Mouse (Mus musculus) olfactory bulb, adult 2 months (tissue): ENCODE measurements around the gene Olfr1394. TPM values are rescaled to one million over a fixed set of nuclear protein-coding genes. Genes with fewer than 3 reads are reported as not detected.

Experiments used
- H3K27ac ChIP-seq: fragments of 200-500 bp; 2 replicates; pipeline ENCODE4 v1.5.1; 2012; ENCODE audit warnings: low read depth, low read length; ENCODE audit not compliant: insufficient read depth
- H3K4me1 ChIP-seq: fragments of 200-500 bp; 2 replicates; pipeline ENCODE4 v1.6.1; 2012; ENCODE audit warnings: low read length; ENCODE audit not compliant: control insufficient read depth, insufficient read depth
- H3K4me3 ChIP-seq: fragments of 200-500 bp; 2 replicates; pipeline ENCODE4 v1.5.1; 2012; ENCODE audit warnings: mild to moderate bottlenecking, low read depth, low read length, moderate library complexity; ENCODE audit not compliant: insufficient read depth
- CTCF ChIP-seq: fragments of 200-500 bp; IDR thresholded peaks from 2 replicates; pipeline ENCODE4 v1.5.1; 2012; ENCODE audit warnings: low read depth, mild to moderate bottlenecking, low read length, moderate library complexity; ENCODE audit not compliant: insufficient read depth
- POLR2A ChIP-seq: fragments of 200-500 bp; IDR thresholded peaks from 2 replicates; pipeline ENCODE4 v1.6.1; 2012; ENCODE audit warnings: mild to moderate bottlenecking, low read depth, low read length, moderate library complexity; ENCODE audit not compliant: insufficient read depth
- WGBS: fragments of 180-500 bp; shearing (Covaris S2); methylation state at CpG from one replicate; pipeline ENCODE4 v1.1.7; 2018; 5-methylcytosine and 5-hydroxymethylcytosine counted together
- polyA plus RNA-seq: library from polyadenylated mRNA; stranded (reverse); fragments of >200 nt; gene quantifications from 2 replicates; pipeline ENCODE4 v1.2.4, GENCODE M21; 2012; ENCODE audit warnings: low replicate concordance; ENCODE audit not compliant: missing spikeins, insufficient read depth, insufficient read length

Gene Olfr1394
- polyA plus RNA-seq: not detected in 2 replicates

- Histone ChIP-seq H3K4me3 (no peak within 1 kb of the TSS), H3K27ac (no peak within 1 kb of the TSS), H3K4me1 (no peaks in the 10 kb centered on the region)
- TF ChIP-seq CTCF (no peak), POLR2A (no peak)
- 88% methylated on average over 1 of the region's 1 CpGs for WGBS
Observed at GRCm38 (mm10) chr11:49154077-49154476, at the start of gene Olfr1394. TSS of gene Olfr1394 (plus strand) at chr11:49154377.

- TF ChIP-seq POLR2A (no peak), CTCF (no peak)
- H3K27ac ChIP-seq: no peak overlapping the region
- H3K4me3 ChIP-seq: no peak overlapping the region
- no peaks in the 10 kb centered on the region for H3K4me1 ChIP-seq
- WGBS: 86% methylated on average over 1 of the region's 1 CpGs
Observed at GRCm38 (mm10) chr11:49105752-49106151, 48.4 kb upstream of the Olfr1394 start.

GRCm38 (mm10) chr11:49107650-49108537 lies 46.3 kb upstream of the Olfr1394 start:
- Histone ChIP-seq H3K4me1 (no peaks in the 10 kb centered on the region), H3K4me3 (no peak overlapping the region), H3K27ac (no peak overlapping the region)
- WGBS: 68% methylated on average over 10 of the region's 10 CpGs
- TF ChIP-seq CTCF: no peak
- TF ChIP-seq POLR2A: no peak

- no peak for TF ChIP-seq POLR2A
- H3K4me3 ChIP-seq: no peak overlapping the region
- H3K4me1 ChIP-seq: no peaks in the 10 kb centered on the region
- WGBS: 63% methylated on average over 1 of the region's 1 CpGs
- H3K27ac ChIP-seq: no peak overlapping the region
Observed at GRCm38 (mm10) chr11:49108833-49109232, 45.3 kb upstream of the Olfr1394 start.

- TF ChIP-seq POLR2A: no peak
- TF ChIP-seq CTCF: no peak
- Histone ChIP-seq H3K27ac (no peak overlapping the region), H3K4me3 (no peak overlapping the region), H3K4me1 (no peaks in the 10 kb centered on the region)
- 42% methylated on average over 1 of the region's 1 CpGs for WGBS
Observed at GRCm38 (mm10) chr11:49111000-49111399, 43.2 kb upstream of the Olfr1394 start.

- 74% methylated on average over 6 of the region's 6 CpGs for WGBS
- H3K27ac ChIP-seq: no peak overlapping the region
- no peaks in the 10 kb centered on the region for H3K4me1 ChIP-seq
- no peak overlapping the region for H3K4me3 ChIP-seq
- no peak for TF ChIP-seq POLR2A
Observed at GRCm38 (mm10) chr11:49112624-49113219, 41.5 kb upstream of the Olfr1394 start.

GRCm38 (mm10) chr11:49114158-49114557 lies 40.0 kb upstream of the Olfr1394 start:
- Histone ChIP-seq H3K4me3 (no peak overlapping the region), H3K4me1 (no peaks in the 10 kb centered on the region), H3K27ac (no peak overlapping the region)
- TF ChIP-seq CTCF (no peak), POLR2A (no peak)
- WGBS: 73% methylated on average over 2 of the region's 2 CpGs

GRCm38 (mm10) chr11:49114774-49115173 lies 39.4 kb upstream of the Olfr1394 start, which contains the start of gene Olfr1396:
TSS of gene Olfr1396 (minus strand) at chr11:49114874.
- TF ChIP-seq POLR2A (no peak), CTCF (no peak)
- no peak within 1 kb of the TSS for H3K4me3 ChIP-seq
- no peak within 1 kb of the TSS for H3K27ac ChIP-seq
- no peaks in the 10 kb centered on the region for H3K4me1 ChIP-seq

GRCm38 (mm10) chr11:49119635-49120034 lies 34.5 kb upstream of the Olfr1394 start:
- Histone ChIP-seq H3K4me1 (no peaks in the 10 kb centered on the region), H3K27ac (no peak overlapping the region), H3K4me3 (no peak overlapping the region)
- 86% methylated on average over 3 of the region's 3 CpGs for WGBS
- TF ChIP-seq POLR2A (no peak), CTCF (no peak)

- TF ChIP-seq POLR2A: no peak
- TF ChIP-seq CTCF: no peak
- 78% methylated on average over 2 of the region's 2 CpGs for WGBS
- Histone ChIP-seq H3K4me1 (no peaks in the 10 kb centered on the region), H3K4me3 (no peak overlapping the region), H3K27ac (no peak overlapping the region)
Observed at GRCm38 (mm10) chr11:49124169-49124568, 30.0 kb upstream of the Olfr1394 start.
